Mouse (Mus musculus): ENCODE measurements around the gene Ttc27. TPM values are rescaled to one million over a fixed set of nuclear protein-coding genes. Genes with fewer than 3 reads are reported as not detected.

The Ttc27 gene
- total and polyA plus RNA-seq, 2 experiments from 2014 or later, result 18.2 to 19.1 TPM

DNA sequence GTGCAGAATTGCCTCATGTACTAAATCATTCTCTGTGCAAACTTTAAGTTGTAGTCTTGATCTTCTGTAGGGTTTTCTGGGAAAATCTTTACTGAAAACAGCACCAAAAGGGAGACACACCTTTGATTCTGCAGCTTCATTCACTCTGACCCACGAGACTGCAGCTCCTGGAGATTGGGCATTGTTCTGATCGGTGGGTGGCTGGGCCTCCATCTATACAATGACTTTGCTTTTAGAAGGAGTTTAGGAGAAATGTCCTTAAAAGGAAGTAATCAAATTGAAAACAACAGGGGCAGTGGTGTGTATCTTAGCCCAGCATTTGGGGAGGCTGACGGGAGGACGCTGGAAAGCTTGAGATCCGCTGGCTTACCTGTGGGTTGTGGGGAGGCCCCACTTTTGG lies 56.0 kb downstream of the Ttc27 start:
- no peak overlapping the region for H3K4me2 ChIP-seq (ENCODE audit: low read depth)
- H3K36me3 ChIP-seq (ENCODE audit: insufficient read depth), result no peaks in the 10 kb centered on the region
- H3K9ac ChIP-seq, result no peak overlapping the region
- TF ChIP-seq CTCF (IDR thresholded peaks at IDR 0.05; ENCODE audit: low read depth), result no peak
- no peak overlapping the region for H3K4me3 ChIP-seq (ENCODE audit: low read depth, low read length)
- no peak for ATAC-seq
- H3K9me3 ChIP-seq (ENCODE audit: low read length), result no peaks in the 10 kb centered on the region
- 31% methylated on average over 5 of the region's 5 CpGs for WGBS
- no peak for DNase-seq
- H3K4me1 ChIP-seq (ENCODE audit: insufficient read depth), result no peaks in the 10 kb centered on the region
- H3K27ac ChIP-seq (ENCODE audit: low read depth, low read length), result no peak overlapping the region
- no peaks in the 10 kb centered on the region for H3K27me3 ChIP-seq (ENCODE audit: insufficient read depth, low read length)

DNA sequence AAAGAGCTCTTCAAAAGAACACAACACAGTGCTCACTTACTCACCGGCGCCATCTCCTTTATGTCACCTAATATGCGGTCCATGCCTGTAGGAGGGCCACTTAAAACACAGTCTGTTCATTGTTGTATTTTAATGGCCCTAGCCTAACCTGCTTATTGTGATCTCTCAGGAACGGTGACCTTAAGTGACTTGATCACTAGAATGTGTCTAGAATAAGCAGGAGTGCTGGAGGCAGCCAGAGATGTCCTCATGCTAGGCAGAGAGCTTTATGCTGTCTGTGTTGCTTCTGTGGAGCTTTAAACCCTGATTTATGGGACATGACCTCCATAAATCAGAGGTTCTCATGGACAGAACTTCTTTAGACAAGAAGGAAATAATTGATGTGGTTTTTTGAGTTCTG lies 62.6 kb downstream of the Ttc27 start:
- no peaks in the 10 kb centered on the region for H3K9me3 ChIP-seq (ENCODE audit: low read length)
- no peak for DNase-seq
- H3K36me3 ChIP-seq (ENCODE audit: insufficient read depth), result no peaks in the 10 kb centered on the region
- H3K9ac ChIP-seq, result no peak overlapping the region
- no peak for TF ChIP-seq CTCF (IDR thresholded peaks at IDR 0.05; ENCODE audit: low read depth)
- H3K27me3 ChIP-seq (ENCODE audit: insufficient read depth, low read length), result no peaks in the 10 kb centered on the region
- no peak overlapping the region for H3K27ac ChIP-seq (ENCODE audit: low read depth, low read length)
- no peak overlapping the region for H3K4me3 ChIP-seq (ENCODE audit: low read depth, low read length)
- no peaks in the 10 kb centered on the region for H3K4me1 ChIP-seq (ENCODE audit: insufficient read depth)
- no peak for ATAC-seq
- WGBS, result 77% methylated on average over 4 of the region's 4 CpGs
- no peak overlapping the region for H3K4me2 ChIP-seq (ENCODE audit: low read depth)

DNA sequence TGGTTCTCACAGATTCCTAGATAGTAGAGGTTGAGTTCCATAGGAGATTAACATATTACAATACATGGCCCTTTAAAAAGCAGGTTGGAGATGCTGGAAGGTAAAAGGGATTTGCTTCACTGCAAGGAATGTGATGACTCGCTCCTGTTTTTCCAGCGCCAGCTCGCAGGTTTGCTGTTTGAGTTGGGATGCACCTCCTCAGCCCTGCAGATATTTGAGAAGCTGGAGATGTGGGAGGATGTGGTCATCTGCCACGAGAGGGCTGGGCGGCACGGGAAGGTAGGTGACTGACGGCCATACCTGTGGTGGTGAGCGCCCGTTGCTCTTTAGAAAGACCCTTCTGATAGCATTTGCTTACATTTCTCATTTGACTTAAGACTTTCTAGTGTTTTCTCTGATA lies 63.1 kb downstream of the Ttc27 start:
- no peaks in the 10 kb centered on the region for H3K27me3 ChIP-seq (ENCODE audit: insufficient read depth, low read length)
- no peak overlapping the region for H3K27ac ChIP-seq (ENCODE audit: low read depth, low read length)
- no peak overlapping the region for H3K4me3 ChIP-seq (ENCODE audit: low read depth, low read length)
- H3K4me1 ChIP-seq (ENCODE audit: insufficient read depth), result no peaks in the 10 kb centered on the region
- ATAC-seq (no peak), DNase-seq (no peak)
- no peak overlapping the region for H3K4me2 ChIP-seq (ENCODE audit: low read depth)
- 95% methylated on average over 9 of the region's 9 CpGs for whole genome bisulfite sequencing
- no peak for TF ChIP-seq CTCF (IDR thresholded peaks at IDR 0.05; ENCODE audit: low read depth)
- H3K9ac ChIP-seq, result no peak overlapping the region
- H3K36me3 ChIP-seq (ENCODE audit: insufficient read depth), result no peaks in the 10 kb centered on the region
- H3K9me3 ChIP-seq (ENCODE audit: low read length), result no peaks in the 10 kb centered on the region

DNA sequence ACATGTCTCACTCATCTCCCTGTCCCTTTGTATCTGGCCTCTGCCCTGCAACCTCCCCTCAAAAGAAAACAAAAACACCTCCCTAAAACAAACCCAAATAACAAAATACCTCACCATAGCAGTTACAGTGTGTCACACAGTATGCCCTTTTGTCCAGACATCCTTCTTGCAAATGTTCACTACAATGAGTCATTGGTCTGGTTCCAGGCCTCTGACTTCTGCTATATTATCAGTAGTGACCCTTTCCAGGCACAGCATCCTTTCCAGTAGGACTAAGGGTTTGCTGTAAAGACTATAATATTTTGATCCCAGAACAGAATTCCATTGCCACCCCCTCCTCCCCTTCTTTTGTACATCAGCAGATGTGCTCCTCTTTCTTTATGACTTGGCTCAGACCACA lies 64.4 kb downstream of the Ttc27 start:
- H3K9ac ChIP-seq, result no peak overlapping the region
- no peak overlapping the region for H3K27ac ChIP-seq (ENCODE audit: low read depth, low read length)
- H3K4me1 ChIP-seq (ENCODE audit: insufficient read depth), result no peaks in the 10 kb centered on the region
- H3K4me3 ChIP-seq (ENCODE audit: low read depth, low read length), result no peak overlapping the region
- no peaks in the 10 kb centered on the region for H3K9me3 ChIP-seq (ENCODE audit: low read length)
- no peak overlapping the region for H3K4me2 ChIP-seq (ENCODE audit: low read depth)
- DNase-seq, result no peak
- H3K36me3 ChIP-seq (ENCODE audit: insufficient read depth), result no peaks in the 10 kb centered on the region
- ATAC-seq, result no peak
- no peak for TF ChIP-seq CTCF (IDR thresholded peaks at IDR 0.05; ENCODE audit: low read depth)
- H3K27me3 ChIP-seq (ENCODE audit: insufficient read depth, low read length), result no peaks in the 10 kb centered on the region

DNA sequence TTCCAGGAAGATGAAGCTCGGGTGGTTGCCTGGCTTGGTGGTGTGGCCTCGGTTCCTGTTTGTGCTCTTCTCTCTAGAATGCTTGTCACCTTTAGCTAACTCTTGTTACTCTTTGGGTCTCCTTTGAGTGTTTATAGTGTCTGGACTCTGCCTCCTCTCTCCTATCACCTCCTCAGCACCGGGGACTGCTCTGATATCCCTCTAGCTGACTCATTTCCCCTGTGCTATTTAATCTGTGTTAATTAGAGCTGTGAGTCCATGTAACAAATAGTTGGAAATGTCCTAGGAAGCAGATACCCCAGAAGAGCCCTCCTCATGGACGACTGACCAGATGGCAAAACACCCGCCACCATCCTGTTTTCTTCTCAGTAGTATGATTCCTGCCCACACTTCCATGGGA lies 68.1 kb downstream of the Ttc27 start:
- WGBS, result 87% methylated on average over 5 of the region's 5 CpGs
- H3K36me3 ChIP-seq (ENCODE audit: insufficient read depth), result no peaks in the 10 kb centered on the region
- H3K27me3 ChIP-seq (ENCODE audit: insufficient read depth, low read length), result no peaks in the 10 kb centered on the region
- no peak for TF ChIP-seq CTCF (IDR thresholded peaks at IDR 0.05; ENCODE audit: low read depth)
- H3K4me1 ChIP-seq (ENCODE audit: insufficient read depth), result no peaks in the 10 kb centered on the region
- DNase-seq (no peak), ATAC-seq (no peak)
- H3K27ac ChIP-seq (ENCODE audit: low read depth, low read length), result no peak overlapping the region
- H3K9me3 ChIP-seq (ENCODE audit: low read length), result no peaks in the 10 kb centered on the region
- no peak overlapping the region for H3K9ac ChIP-seq
- H3K4me3 ChIP-seq (ENCODE audit: low read depth, low read length), result no peak overlapping the region
- no peak overlapping the region for H3K4me2 ChIP-seq (ENCODE audit: low read depth)

DNA sequence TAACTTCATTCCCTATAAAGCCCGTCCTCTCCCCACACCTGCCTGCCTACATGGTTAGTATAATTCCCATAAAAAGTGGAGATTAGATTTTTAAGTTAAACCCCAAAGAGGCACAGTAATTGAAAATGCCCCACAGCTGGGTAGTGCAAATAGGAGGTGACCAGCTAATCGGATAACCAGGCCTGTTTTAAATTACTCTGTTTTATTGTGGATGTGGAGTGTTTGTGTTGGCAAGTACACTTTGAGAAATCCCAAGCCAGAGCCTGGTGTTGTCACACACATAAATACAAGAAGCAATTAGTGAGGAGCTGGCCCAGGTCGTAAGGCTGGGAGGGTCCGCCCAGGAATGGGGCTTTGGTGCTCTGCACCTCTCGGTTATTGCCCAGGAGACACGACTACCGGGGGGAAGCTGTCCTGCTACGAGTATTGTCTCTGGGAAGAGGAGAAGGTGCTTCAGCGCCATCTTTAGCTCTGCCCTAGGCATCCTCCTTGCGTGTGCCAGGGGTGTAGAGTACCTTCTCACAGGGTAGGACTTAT lies 68.7 kb downstream of the Ttc27 start:
- Histone ChIP-seq H3K4me3 (ENCODE audit: low read depth, low read length) (no peak overlapping the region), H3K4me2 (ENCODE audit: low read depth) (no peak overlapping the region), H3K9ac (no peak overlapping the region), H3K9me3 (ENCODE audit: low read length) (no peaks in the 10 kb centered on the region), H3K4me1 (ENCODE audit: insufficient read depth) (no peaks in the 10 kb centered on the region), H3K27me3 (ENCODE audit: insufficient read depth, low read length) (no peaks in the 10 kb centered on the region), H3K27ac (ENCODE audit: low read depth, low read length) (no peak overlapping the region), H3K36me3 (ENCODE audit: insufficient read depth) (no peaks in the 10 kb centered on the region)
- no peak for TF ChIP-seq CTCF (IDR thresholded peaks at IDR 0.05; ENCODE audit: low read depth)
- 88% methylated on average over 10 of the region's 10 CpGs for WGBS
- no peak for ATAC-seq
- DNase-seq, result no peak

DNA sequence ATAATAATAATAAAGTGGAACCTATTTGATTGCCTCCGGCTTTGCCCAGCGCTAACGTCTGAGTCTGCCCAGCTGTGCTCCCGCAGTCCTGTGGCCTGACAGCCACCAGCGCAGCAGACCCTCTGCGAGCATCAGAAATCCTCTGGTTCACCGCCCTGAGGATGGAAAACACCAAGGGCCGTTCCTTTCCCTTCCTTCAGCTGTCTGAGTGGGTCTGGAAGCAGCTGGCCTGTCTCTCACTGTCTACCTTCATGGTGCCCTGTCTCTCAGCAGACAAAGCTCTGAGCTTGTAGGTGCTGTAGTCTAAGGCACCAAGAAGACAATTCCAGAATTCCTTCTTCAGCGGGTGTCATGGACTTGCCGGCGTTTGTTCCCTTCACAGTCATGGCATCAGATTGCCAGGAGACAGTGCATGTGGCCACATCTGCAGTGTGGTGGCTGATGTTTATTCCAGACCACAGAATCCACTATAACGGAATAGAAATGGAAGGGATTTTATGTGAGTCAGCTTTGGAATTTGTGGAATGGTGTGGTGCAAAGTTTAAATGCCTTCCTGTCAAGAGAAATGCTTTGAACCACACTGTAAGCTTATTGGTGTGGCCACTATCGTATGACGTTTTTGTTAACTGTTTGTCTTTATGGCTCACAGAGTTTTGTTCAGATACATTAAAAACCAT lies 78.6 kb downstream of the Ttc27 start:
- H3K36me3 ChIP-seq (ENCODE audit: insufficient read depth), result no peaks in the 10 kb centered on the region
- H3K9ac ChIP-seq, result no peak overlapping the region
- no peak overlapping the region for H3K27ac ChIP-seq (ENCODE audit: low read depth, low read length)
- no peaks in the 10 kb centered on the region for H3K4me1 ChIP-seq (ENCODE audit: insufficient read depth)
- DNase-seq (no peak), ATAC-seq (no peak)
- no peaks in the 10 kb centered on the region for H3K27me3 ChIP-seq (ENCODE audit: insufficient read depth, low read length)
- H3K9me3 ChIP-seq (ENCODE audit: low read length), result no peaks in the 10 kb centered on the region
- 91% methylated on average over 14 of the region's 14 CpGs for WGBS
- no peak overlapping the region for H3K4me2 ChIP-seq (ENCODE audit: low read depth)
- no peak for TF ChIP-seq CTCF (IDR thresholded peaks at IDR 0.05; ENCODE audit: low read depth)
- H3K4me3 ChIP-seq (ENCODE audit: low read depth, low read length), result no peak overlapping the region
